Mouse (Mus musculus) spleen, postnatal 14 days (tissue): Measurements from ENCODE around the gene 2310033P09Rik.
"Not testable (repeated sequence)": the region's sequence is repeated elsewhere in the genome, so short reads cannot be mapped to it uniquely, and the experiment has no call there.

ENCODE experiments used
- DNase-seq, 2 experiments: peaks; one replicate each; pipeline ENCODE4 v3.0.0; 2021 to 2022; ENCODE audit warnings: low spot score in 2 of 2

2310033P09Rik gene

GRCm38 (mm10) chr11:59201216-59202002, 6.7 kb upstream of the 2310033P09Rik start:
- no peak for DNase-seq

DNA sequence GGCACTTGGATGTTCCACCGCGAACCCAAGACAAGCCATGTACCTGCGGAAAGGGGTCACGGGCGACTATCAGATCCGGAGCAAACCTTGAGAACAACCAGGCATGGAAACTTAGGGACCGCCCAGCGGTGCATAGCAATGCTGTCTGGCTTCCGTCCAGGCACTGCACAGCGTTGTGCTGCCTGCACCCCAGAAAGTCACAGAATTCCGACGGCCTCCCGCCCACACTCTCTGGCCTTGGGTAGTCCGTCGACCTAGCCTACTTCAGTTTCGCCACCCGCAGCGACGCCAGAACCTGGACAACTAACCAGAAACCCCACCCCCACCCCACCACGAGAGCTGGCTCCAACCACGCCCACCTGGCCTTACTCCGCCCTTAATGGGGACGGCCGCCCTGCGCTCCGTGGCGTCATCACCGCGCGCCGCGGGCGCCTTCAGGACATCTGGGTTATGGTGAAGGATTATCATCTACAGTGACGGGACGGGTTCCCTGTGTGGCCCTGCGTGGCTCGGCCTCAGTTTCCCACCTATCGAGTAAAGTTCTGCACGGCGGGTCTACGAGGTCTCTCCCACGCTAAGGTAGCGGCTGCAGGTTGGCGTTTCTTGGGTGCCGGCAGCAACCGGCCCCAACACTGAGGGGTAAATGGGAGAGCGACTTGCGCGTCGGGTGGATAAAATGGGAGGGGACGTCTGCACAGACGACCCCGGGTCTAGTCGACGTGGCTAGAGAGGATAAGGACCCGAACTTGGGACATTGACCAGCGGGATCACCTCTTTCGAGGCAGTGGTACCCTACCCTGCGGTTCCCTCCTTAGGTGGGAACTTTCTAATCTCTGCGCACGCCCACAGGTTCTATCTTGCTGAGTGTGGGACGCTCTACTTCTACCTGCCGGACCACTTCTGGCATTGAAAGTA, 5.8 kb upstream of the 2310033P09Rik start, which contains the start of gene Mrpl55:
Mrpl55 (plus strand) TSS at position 406 of the 915 bp plus-strand sequence.
- peak; percentile 87 to 95 for DNase-seq

DNA sequence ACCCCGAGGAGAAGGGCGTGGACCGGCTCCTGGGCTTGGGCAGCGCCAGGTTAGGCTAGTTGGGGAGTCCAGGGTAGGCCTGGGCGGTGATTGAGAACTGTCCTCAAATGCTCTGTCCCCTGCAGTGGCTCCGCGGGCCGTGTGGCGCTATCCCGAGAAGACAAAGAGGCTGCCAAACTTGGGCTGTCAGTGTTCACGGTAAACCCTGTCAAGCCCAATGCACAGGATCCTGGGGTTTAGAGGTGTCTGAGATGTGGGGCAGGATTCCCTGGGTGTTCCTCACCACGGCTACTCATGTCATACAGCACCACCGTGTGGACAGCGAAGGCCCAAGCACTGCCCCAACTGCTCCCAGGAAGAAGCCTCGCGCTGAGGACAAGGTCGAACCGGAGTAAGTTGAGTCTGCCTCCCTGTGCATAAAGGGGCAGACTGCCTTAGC, 901 bp downstream of the 2310033P09Rik start:
- DNase-seq, result peak; percentile 55 to 67

DNA sequence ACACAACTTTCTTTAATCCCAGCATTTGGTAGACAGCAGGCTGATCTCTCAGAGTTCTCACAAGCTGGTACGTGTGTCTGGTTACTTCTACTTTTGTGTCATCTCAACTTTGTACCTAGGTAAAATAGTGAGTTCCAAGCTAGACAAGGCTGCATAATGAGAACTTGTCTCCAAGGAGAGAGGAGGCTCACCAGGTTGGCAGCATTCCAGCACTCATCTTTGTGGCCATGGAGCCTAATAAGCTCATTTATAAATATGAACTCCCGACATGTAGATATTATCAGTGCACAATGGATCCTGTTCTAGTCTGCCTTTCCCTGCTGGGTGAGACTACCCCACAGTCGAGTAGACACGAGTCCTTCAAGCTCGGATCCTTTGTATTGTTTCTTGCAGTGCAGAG, 1.5 kb downstream of the 2310033P09Rik start:
- DNase-seq, result no peak

GRCm38 (mm10) chr11:59210020-59210419, 1.9 kb downstream of the 2310033P09Rik start:
- DNase-seq, result no peak

DNA sequence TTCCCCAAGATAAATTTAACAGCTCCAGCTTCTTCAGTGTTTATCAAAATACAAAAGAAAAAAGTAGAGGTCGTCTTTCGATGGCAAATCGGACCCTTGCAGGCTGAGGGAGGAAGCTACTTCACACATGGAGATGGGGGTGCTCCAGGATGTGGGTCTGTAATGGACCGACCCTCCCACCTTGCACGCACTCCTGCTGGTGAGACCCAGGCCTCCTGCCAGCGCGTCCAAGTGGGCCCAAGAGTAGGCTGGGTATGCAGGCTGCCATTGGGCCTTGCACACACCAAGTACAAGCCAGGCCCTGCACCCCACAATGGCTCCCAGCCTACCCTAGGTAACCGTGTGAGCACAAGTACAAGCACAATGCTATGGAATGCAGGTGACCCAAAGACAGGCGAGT, 3.4 kb downstream of the 2310033P09Rik start:
- DNase-seq, result not testable (repeated sequence)

DNA sequence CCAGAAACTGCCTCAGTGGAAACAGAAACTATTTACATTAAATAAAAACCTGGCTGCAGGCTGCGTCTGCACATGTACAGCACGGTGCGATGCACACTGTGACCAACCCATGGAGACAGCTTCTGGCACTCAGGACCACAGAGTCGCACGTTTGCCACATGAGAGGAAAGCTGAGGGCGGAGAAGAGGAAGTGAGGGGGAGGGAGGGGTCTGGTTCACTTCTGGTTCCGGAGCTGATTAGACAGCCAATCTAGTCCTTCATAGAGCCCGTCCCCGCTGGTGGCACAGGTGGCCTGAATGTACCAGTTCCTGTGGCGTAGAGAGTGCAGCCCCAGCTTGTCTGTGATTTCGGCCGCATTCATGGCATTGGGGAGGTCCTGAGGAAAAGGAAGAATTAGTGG, 4.2 kb downstream of the 2310033P09Rik start:
- DNase-seq, result not testable (repeated sequence)

DNA sequence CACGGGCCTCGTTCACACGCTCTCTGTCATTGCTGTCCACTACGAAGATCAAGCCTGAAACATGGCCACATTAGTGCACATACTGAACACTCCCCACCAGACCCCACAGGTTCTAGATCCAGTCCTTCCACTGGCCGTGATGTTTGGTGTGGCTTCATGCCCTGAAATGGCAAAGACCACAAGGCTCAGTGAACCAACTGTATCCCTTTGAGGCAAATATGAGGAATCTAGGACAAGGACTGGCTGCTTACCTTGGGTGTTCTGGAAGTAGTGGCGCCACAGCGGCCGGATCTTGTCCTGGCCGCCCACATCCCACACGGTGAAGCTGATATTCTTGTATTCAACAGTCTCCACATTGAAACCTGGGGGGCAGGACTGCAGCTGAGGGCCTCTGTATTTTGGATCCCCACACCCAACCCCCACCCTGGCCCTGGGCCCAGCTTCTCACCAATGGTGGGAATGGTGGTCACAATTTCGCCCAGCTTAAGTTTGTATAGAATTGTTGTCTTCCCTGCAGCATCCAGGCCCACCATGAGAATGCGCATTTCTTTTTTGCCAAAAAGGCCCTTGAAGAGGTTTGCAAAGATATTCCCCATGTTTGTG, 4.9 kb downstream of the 2310033P09Rik start:
- no peak for DNase-seq

DNA sequence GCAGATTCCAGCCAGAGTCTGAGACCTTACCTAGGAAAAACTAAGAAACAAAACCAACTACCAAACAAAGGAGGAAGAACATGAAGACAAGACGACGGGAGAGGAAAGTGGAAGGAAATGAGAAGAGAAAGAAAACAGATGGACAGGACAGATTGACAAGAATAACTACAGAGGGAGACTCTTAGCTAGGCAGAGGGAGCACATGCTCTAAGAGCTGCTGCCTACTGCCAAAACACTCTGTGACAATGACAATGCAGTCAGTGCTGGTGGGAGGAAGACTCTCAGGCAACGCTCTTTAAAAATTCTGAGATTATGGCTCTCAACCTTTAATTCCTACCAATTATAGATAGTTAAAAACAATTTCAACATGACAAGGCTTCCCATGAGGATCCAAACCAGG, 8.8 kb downstream of the 2310033P09Rik start:
- no peak for DNase-seq

DNA sequence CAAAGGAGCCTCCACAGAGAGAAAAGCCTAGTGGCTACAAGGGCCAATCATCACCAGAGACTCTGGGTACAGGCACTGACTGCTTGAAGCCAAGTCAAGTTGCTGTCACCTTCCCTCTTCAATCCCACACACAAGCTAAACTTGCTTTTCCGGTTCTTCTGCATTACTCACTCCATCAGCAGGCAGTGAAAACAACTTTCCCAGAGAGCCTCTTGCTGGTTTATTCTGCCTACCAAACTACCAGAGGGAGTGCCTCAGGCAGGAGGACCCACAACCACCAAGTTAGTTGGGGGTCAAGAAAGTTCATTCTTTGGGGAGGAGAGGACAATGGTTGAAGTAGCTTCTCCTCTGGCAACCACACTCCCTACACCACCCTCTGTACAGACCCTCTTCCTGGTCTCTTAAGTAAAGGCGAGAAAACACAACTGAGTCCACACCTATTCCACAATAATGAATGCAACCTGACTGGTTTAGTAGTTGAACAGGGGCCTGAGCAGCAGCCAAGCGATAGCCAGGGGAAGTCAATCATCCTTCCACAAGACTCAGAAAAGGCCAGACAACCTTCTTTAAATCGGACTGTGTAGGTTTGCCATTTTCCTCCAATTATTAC, 10.4 kb downstream of the 2310033P09Rik start:
- DNase-seq, result no peak

GRCm38 (mm10) chr11:59219064-59219463, 10.9 kb downstream of the 2310033P09Rik start:
- DNase-seq, result peak in 1 of 2 experiments; percentile 51

DNA sequence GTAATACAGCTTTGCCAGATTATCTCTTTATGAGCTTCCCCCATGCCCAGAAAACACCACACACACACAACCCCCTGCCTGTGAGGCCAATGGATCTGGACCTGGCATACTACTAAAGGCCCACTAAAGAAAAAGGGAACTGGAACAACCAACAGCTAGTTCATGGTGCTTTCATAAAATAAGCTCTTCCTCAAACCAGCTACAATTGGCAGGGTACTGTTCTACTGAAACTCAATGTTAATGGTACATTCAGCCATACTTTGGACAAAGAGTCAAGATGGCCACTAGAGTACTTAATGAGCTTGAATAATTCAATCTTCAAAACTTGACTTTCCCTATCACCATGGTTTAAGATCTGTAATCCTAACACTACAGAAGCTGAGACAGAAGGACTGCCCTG, 13.5 kb downstream of the 2310033P09Rik start:
- DNase-seq, result no peak

DNA sequence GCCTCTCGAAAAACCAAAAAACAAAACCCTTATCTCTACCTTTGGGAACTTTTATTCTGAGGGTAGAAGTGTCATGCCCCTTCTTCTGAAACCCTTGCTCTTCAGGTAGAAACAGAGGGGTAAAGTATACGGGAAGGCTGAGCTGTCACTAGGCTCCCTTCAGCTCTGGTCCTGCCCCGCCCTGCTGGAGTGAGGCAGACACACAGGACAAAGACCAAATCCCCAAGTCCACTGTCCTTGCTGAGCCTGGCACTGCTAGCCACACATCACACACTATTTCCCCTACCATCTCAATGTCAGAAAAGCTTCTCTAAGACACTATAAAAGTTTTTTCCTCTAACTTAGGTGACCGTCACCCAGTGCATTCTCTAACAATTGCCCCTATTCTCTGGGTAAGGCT, 14.2 kb downstream of the 2310033P09Rik start:
- DNase-seq, result no peak

- no peak for DNase-seq
Observed at GRCm38 (mm10) chr11:59224025-59224424, 15.9 kb downstream of the 2310033P09Rik start.

DNA sequence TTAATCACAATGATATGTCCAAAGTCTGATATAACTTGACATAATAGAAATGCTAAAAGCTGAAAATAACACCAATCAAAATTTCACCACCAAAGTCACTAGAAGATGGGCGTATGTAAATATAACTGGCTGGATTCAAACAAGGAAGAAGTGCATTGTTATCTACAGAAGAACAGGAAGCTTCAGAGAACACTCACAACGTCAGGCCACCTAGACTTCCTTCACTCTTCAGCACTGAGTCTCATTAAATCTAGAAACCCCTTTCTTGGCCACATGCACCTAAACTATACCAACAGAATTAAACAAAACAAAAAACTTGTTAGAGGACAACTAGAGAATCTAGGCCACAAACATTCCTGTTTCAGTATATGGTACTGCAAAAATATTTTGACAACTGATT, 16.3 kb downstream of the 2310033P09Rik start:
- DNase-seq, result no peak

DNA sequence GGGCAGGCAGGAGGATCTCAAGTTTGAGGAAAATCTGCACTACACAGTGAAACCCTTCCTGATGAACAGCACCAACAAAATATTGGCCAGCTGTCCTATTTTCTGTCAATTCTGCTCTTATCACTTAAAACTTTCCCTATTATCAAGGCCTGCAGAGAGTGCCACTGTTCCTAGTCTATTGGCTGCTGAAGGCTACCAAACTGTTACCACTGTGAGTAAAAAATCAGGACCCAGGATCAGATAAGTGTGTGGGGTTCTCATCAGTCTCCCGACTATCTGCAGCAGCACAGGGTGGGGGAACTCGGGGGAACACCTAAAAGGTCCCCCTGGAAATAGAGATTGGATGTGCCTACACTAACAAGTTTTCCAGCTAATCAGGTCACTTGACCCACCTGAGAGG, 17.0 kb downstream of the 2310033P09Rik start:
- no peak for DNase-seq

GRCm38 (mm10) chr11:59226251-59226650, 18.1 kb downstream of the 2310033P09Rik start:
- DNase-seq, result no peak

DNA sequence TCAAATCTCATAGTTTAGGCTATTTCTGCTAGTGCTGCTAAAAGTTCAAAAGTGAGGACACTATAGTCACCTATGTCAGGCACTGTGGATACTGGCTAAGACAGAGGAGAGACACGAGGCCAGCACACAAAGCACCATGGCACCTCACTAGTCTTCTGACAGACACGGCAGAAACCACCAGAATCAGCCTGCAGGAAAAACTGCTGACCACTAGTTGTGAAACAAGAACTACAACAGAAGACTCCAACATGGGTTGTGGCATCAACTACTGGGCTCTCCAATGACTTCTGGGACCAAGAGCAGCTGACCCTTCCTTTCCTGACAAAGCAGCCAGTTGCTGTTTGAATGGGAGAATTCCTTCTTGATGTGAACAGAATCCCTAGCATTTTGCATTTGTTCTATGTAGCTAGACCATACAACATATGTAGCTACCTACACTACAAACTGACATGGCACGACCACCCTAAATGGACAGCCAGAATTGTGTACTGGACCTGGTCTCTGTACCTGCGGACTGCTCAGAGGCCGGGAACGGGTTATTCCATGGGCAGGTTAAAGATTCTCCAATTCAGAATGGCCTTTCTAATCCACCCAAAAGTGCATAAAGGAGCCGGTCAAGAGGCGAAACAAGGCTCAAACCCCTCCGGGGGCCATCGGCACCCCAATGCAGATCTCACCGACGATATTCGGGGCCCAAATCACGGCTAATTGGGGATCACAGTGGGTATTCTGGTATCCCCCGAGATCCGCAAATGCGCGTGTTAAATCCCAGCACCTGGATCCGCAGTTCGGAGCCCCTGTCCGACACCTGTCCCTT, 18.9 kb downstream of the 2310033P09Rik start:
- DNase-seq, result no peak

DNA sequence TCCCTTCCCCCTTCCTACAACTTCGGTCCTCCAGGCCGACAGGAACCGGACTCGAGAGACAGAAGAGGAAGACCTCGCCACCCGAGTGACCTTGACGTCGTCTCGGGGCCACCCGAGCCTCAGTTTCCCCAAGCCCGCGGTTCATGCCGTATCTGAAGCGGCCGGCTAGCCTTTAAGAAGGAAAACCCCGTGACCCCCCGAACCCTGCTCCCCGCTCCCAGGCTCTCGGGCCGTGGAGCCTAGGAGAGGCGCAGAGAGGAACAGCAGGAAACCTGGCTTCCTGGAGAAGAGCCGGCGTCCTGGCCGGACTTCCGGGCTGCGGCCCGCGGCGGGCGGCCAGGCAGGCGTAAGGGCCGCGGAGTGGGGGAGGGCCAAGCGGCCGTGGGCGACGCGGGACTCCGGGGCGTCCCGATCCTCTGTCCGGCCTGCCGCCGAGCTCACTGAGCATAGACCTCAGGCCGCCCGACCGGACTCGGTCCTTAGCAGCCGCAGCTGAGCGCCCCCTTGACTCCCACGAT, 19.5 kb downstream of the 2310033P09Rik start:
- DNase-seq, result peak in 1 of 2 experiments; percentile 21

DNA sequence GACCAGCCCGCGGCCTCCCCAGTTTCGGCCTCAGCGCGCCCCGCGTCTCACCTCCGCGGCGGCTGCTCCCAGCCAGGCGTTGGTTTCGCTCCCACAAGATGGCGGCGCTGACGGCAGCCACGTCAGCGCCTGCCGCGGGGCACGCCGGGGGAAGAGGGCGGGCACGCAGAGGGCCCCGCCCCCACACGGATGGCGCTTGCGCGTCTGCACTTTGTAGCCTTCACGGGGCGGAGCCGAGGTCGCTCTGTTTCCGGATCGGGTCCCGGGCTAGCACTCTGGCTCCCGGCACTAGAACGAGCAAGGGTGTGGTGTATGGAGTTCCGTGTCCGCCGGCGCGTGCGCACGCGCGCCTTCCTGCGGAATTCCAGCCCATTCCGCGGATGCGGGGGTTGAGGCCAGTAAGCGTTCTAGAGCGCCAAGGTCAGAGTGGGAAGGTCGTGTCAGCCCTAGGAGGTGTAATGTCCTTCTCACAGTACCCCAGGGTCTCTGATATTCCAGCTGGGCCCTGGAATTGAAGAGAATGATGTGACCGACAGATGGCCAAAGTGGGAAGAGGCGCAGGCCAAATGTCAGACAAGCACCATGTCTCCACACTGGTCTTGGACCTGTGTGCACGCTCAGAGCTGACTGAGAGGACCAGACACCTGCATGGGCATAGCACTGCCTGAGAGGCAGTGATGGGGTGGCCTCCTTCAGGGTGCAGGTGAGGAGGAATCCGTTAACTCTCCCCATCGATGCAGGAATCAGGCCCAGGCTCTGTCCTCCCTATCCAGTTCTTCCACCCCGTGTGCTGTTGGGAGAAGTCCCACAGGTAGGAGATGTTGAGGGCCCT, 20.2 kb downstream of the 2310033P09Rik start, which contains the start of gene Arf1:
Arf1 (minus strand) TSS at position 149 of the 832 bp plus-strand sequence.
- DNase-seq, result peak; percentile 96 to 97
